Mouse (Mus musculus) sigmoid colon, adult 10 weeks (tissue): ENCODE results near the gene Usp10. TPM values are rescaled to one million over a fixed set of nuclear protein-coding genes. Genes with fewer than 3 reads are reported as not detected.

Source experiments
- polyA plus RNA-seq: library from polyadenylated mRNA; stranded (reverse); fragments of 350-450 nt; fragmentation: Illumina TruSeq; extraction: RNeasy Lipid Tissue Mini Kit (QIAGEN cat#74804); gene quantifications from one replicate; pipeline ENCODE4 v1.2.3, GENCODE M21; 2014; ENCODE audit warnings: low read depth, low replicate concordance

Usp10 gene
- 18.4 TPM for polyA plus RNA-seq

DNA sequence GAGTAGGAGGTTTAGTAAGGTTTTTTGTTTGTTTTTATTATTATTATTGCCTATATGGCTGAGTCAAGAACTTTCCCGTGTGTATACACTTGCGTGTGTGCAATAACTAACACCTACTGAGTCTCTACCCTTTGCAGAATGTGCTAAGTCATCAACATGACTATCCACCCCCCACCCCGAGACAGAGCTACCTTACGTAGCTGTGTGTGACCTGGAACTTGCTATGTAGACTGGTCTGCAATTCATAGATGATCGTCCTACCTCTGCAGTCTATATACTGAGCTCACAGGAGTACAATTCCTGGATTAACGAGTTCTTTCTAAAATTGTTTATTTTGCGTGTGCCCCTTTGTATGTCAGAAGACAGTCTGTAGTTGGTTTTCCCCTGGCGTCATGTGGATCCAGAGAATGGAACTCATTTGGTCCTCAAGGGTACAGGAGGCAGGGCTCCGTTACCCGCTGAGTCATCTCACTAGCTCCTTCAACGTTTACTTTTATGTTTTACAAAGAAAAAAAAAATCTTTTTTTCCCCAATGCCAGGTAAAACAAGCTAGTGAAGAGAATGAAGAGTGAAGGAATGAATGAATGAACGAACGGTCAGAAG, at the start of gene Usp10:
Usp10 (plus strand) TSS at position 417 of the 603 bp plus-strand sequence.

DNA sequence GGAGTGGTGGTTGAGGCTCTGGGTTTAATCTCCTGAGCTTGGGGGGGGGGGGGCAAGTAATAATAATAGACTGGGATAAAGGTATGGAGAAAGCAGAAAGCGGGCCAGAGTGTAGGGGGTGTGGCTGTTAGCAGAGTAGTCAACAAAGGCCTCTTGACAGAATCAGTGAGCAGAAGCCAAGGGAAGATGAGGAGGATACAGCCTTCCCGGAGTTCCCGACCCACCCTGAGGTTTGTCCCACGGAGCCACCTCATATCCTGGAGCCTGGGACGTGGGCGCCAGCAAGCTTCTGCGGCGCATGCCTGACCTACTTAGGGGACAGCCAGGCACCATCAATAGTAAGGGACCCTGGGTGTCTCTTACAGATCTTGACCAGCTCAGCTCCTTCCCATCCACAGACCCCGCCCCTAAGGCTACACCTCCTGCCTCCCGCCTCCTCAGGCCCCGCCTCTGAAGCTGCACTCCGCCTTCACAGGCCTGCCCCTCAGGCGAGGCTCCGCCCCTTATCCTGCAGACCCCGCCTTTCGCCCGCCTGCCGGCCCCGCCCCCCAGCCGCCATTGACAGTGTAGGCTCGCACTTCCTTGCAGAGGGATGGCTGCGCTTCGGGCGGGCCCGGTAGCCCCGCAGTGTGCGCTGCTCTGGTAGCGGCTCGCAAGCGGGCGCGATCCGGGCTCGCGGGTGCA, 48.3 kb upstream of the Usp10 start, which contains the start of gene Klhl36:
Klhl36 (plus strand) TSS at position 561 of the 684 bp plus-strand sequence.

DNA sequence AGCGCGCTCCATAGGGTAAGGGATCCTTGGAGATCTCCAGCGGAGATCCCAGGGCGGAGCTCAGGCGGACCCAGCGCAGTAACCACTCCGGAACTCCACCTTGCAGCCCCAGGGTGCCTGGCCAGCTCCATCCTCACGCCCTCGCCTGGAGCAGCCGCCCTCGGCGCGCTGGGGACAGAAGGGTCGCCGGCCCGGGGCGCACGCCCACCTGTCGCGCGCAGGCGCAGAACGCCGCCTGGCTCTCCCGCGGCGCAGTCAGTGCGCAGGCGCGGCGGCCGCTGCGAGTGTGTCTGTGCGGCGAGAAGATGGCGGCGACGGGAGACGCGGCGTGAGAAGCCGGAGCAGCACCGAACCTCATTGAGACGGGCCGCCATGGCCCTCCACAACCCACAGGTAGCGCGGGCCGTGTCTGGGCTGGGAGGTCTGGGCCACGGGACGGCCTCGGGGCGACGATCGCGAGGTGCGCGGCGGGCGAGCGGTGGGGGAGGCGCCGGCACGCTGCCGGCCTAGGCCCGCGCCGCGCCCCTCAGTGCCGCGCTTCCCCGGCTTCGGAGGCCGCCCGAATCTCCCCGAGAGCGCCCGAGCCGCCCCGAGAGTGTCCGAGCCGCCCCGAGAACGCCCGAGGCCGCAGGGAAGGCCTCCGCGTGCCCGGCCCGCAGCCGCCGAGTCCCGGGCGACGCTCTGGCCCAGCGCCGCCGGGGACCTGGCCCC, 542 bp downstream of the Usp10 start, which contains the start of gene Gm20388:
Gm20388 (plus strand) TSS at position 295 of the 711 bp plus-strand sequence.

DNA sequence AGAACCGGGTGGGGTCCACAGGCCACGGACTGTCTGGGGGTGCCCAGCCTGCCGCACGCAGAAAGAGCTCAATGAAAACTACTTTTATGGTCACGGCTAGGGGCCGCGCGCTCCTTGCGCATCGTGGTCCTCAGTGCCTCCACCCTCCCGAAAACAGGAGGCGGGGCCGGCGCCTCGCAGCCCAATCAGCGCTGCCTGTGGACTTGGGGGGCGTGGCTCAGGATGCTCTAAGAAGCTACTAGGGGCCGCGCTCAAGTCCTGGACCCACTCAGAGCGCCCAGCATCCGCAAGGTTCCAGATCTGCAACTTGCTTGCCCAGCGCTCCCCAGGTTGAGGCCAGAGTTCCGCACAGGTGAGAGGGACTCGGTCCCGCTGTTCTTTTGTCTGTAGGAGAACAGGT, 82.1 kb downstream of the Usp10 start, which contains the start of gene Crispld2:
Crispld2 (plus strand) TSS at position 190 of the 400 bp plus-strand sequence.

Other genes starting within 250 kb of the Usp10 start
- gene Wfdc1, start 244.0 kb upstream of the Usp10 start, polyA plus RNA-seq, result 5.8 TPM
- 0.85 TPM for gene Atp2c2, start 210.4 kb upstream of the Usp10 start, polyA plus RNA-seq
- 2.5 TPM for gene Tldc1, start 131.9 kb upstream of the Usp10 start, polyA plus RNA-seq
- 1.4 TPM for gene Cotl1, start 69.8 kb upstream of the Usp10 start, polyA plus RNA-seq
- not detected for gene Klhl36, start 48.1 kb upstream of the Usp10 start, polyA plus RNA-seq
- 3.8 TPM for gene Gm20388, start 481 bp downstream of the Usp10 start, polyA plus RNA-seq
- 6.0 TPM for gene Crispld2, start 82.1 kb downstream of the Usp10 start, polyA plus RNA-seq
- gene Zdhhc7, start 191.1 kb downstream of the Usp10 start, polyA plus RNA-seq, result 2.0 TPM
- 14.8 TPM for gene 6430548M08Rik, start 203.8 kb downstream of the Usp10 start, polyA plus RNA-seq